ENCODE assay signal across 19 mouse cellular contexts in genomic region chr5:64430501-64430900, GRCm38 (mm10).
A peak's percentile ranks its signal among the peaks of the same experiment; 100 is the strongest.
DNase-seq lines count a peak whose midpoint lies in the region; TF ChIP-seq lines count a peak whose summit lies in the region.
"Had no signal": no experiment of that assay in that cellular context is flagged by ENCODE, and none has a peak within 500 bp of the region (broad histone marks: within the 10 kb centered on the region; RNA-seq: fewer than 3 reads in every experiment).

No protein-coding gene starts in this region.

- no peak; the same call in 1 of the 2 replicates for TF ChIP-seq RAD21 in CH12.LX (IDR thresholded peaks at IDR 0.05; ENCODE audit: low read depth, low read length)

- H3K4me3 ChIP-seq in CH12.LX (replicated peaks in 1 of 3; ENCODE audit: low read depth in 2 of 3, low read length in 2 of 3, poor library complexity in 1 of 3) (no peak overlapping the region), ES-E14 (ENCODE audit: insufficient read depth in 1 of 2, low read depth in 1 of 2, low read length in 2 of 2, poor library complexity in 1 of 2, severe bottlenecking in 1 of 2) (no peak overlapping the region)
- no peak overlapping the region for H3K4me3 ChIP-seq in small intestine, adult 2 months (ENCODE audit: low read depth, low read length)
- H3K4me3 ChIP-seq: embryonic facial prominence, embryonic 13.5 days; forebrain, embryonic 12.5 days; hindbrain, embryonic 10.5 days; liver, embryonic 15.5 days; midbrain, embryonic 13.5 days had no signal

- TF ChIP-seq POLR2A in CH12.LX (IDR thresholded peaks at IDR 0.05; ENCODE audit: low read depth, low read length) = no peak
- TF ChIP-seq POLR2A in small intestine, adult 2 months (IDR thresholded peaks at IDR 0.05; ENCODE audit: low read depth, low read length) = no peak

- no peak for TF ChIP-seq EP300 in CH12.LX (IDR thresholded peaks at IDR 0.05; ENCODE audit: low read length)

- peak; percentile 8 for DNase-seq in kidney, postnatal 10 days
- no peak for DNase-seq in kidney, adult 8-10 months
- DNase-seq in CH12.LX (ENCODE audit: extremely low read depth) = no peak
- peak; percentile 72 for DNase-seq in ES-E14 (ENCODE audit: low read depth, low spot score)
- no peak for DNase-seq in retina, postnatal 1 day
- DNase-seq in embryo, embryonic 10.5 days (ENCODE audit: low spot score) = no peak
- no peak for DNase-seq in adrenal gland, postnatal 14 days
- DNase-seq: adrenal gland, postnatal 25 days; cerebellum, adult 18-20 months; kidney, postnatal 25 days; right cerebral cortex, postnatal 25 days; thymus, adult 18-20 months had no signal

- dilution Hi-C loops in CH12.LX (cut with MboI; ENCODE audit: extremely low pct_ligation_motif_present, extremely low pct_unique_long_range_greater_than_20kb, low sequenced_read_pairs) = no loop called here

- H3K4me1 ChIP-seq in CH12.LX (ENCODE audit: control insufficient read depth in 1 of 2, insufficient read depth in 2 of 2) (no peaks in the 10 kb centered on the region), ES-E14 (ENCODE audit: control insufficient read depth in 2 of 2, insufficient read depth in 2 of 2, low read length in 2 of 2, poor library complexity in 1 of 2) (peaks cover 10 to 15% of the 10 kb centered on the region in 2 experiments; a peak in 3 of 4 replicates)
- peaks cover 27% of the 10 kb centered on the region for H3K4me1 ChIP-seq in small intestine, adult 2 months (ENCODE audit: control insufficient read depth, insufficient read depth, insufficient read length, low read length)
- H3K4me1 ChIP-seq: forebrain, embryonic 12.5 days; midbrain, embryonic 13.5 days had no signal

- H3K9me3 ChIP-seq in CH12.LX (replicated peaks; ENCODE audit: low read length) (no peaks in the 10 kb centered on the region), ES-E14 (ENCODE audit: control insufficient read depth, insufficient read depth, low read depth, low read length) (peaks cover 4% of the 10 kb centered on the region; the same call in 1 of the 2 replicates)
- H3K9me3 ChIP-seq: embryonic facial prominence, embryonic 13.5 days; hindbrain, embryonic 10.5 days; liver, embryonic 15.5 days; midbrain, embryonic 13.5 days had no signal

- H3K27ac ChIP-seq in CH12.LX (ENCODE audit: insufficient read depth, low read depth) (no peak overlapping the region), ES-E14 (ENCODE audit: insufficient read depth, low read depth, low read length, poor library complexity, severe bottlenecking) (peak overlapping the region; percentile 95)
- peak overlapping the region; percentile 91 for H3K27ac ChIP-seq in small intestine, adult 2 months (ENCODE audit: insufficient read depth, low read depth, low read length)
- H3K27ac ChIP-seq: embryonic facial prominence, embryonic 13.5 days; forebrain, embryonic 12.5 days; liver, embryonic 15.5 days; macrophage; midbrain, embryonic 13.5 days had no signal

- H3K9ac ChIP-seq in CH12.LX (ENCODE audit: insufficient read depth, low read depth) (no peak overlapping the region), ES-E14 (ENCODE audit: insufficient read depth, low read depth, low read length, poor library complexity, severe bottlenecking) (no peak overlapping the region)
- H3K9ac ChIP-seq: embryonic facial prominence, embryonic 13.5 days; forebrain, embryonic 12.5 days; liver, embryonic 15.5 days; midbrain, embryonic 13.5 days had no signal

- 22% methylated on average over 3 of the region's 3 CpGs for WGBS in small intestine, adult 2 months

- no peak overlapping the region for H3K4me2 ChIP-seq in CH12.LX (ENCODE audit: insufficient read depth, low read depth, poor library complexity, severe bottlenecking)
- H3K4me2 ChIP-seq: embryonic facial prominence, embryonic 13.5 days; forebrain, embryonic 12.5 days; liver, embryonic 15.5 days; midbrain, embryonic 13.5 days had no signal

- H3K36me3 ChIP-seq in CH12.LX (replicated peaks in 1 of 2; ENCODE audit: control insufficient read depth in 1 of 2, insufficient read depth in 1 of 2, low read length in 1 of 2) (no peaks in the 10 kb centered on the region), ES-E14 (ENCODE audit: control insufficient read depth, insufficient read depth, low read length, poor library complexity, severe bottlenecking) (no peaks in the 10 kb centered on the region)
- no peaks in the 10 kb centered on the region for H3K36me3 ChIP-seq in small intestine, adult 2 months (ENCODE audit: control insufficient read depth, insufficient read depth, low read length)
- H3K36me3 ChIP-seq: embryonic facial prominence, embryonic 13.5 days; forebrain, embryonic 12.5 days; hindbrain, embryonic 10.5 days; liver, embryonic 15.5 days; midbrain, embryonic 13.5 days had no signal

- in situ Hi-C loops in CH12.LX (cut with MboI; ENCODE audit: low pct_ligation_motif_present, low pct_unique_long_range_greater_than_20kb, low sequenced_read_pairs) (no loop called here), ES-E14 (cut with MboI; ENCODE audit: low sequenced_read_pairs in 2 of 2, unreplicated experiment in 2 of 2) (no loop called here)

- H3K79me2 ChIP-seq in CH12.LX (replicated peaks; ENCODE audit: control insufficient read depth, extremely low read depth, insufficient read depth, poor library complexity, severe bottlenecking) = no peaks in the 10 kb centered on the region

- H3K27me3 ChIP-seq in CH12.LX (replicated peaks) = no peaks in the 10 kb centered on the region
- no peaks in the 10 kb centered on the region for H3K27me3 ChIP-seq in small intestine, adult 2 months (ENCODE audit: control insufficient read depth, insufficient read depth, low read length)
- H3K27me3 ChIP-seq: embryonic facial prominence, embryonic 13.5 days; forebrain, embryonic 12.5 days; liver, embryonic 15.5 days; midbrain, embryonic 13.5 days had no signal

- TF ChIP-seq CTCF in CH12.LX (conservative IDR thresholded peaks at IDR 0.05 in 1 of 2, IDR thresholded peaks at IDR 0.05 in 1 of 2; ENCODE audit: low read depth in 2 of 2, low read length in 2 of 2) = peak in 1 of 2 experiments; percentile 2; a peak in 1 of 4 replicates
- TF ChIP-seq CTCF in small intestine, adult 2 months (IDR thresholded peaks at IDR 0.05; ENCODE audit: extremely low read depth, insufficient read length, insufficient replicate concordance, low read depth, low read length) = no peak

TF ChIP-seq in CH12.LX, 34 proteins besides CTCF, POLR2A, EP300 and RAD21:
- TF ChIP-seq TBP (conservative IDR thresholded peaks at IDR 0.05; ENCODE audit: low read depth, low read length) = no peak
- no peak for TF ChIP-seq JUND (conservative IDR thresholded peaks at IDR 0.05; ENCODE audit: low read depth, low read length)
- TF ChIP-seq ETS1 (conservative IDR thresholded peaks at IDR 0.05; ENCODE audit: low read depth, low read length) = no peak
- TF ChIP-seq SIN3A (IDR thresholded peaks at IDR 0.05; ENCODE audit: low read length) = no peak
- no peak for TF ChIP-seq MAX (IDR thresholded peaks at IDR 0.05; ENCODE audit: low read length)
- TF ChIP-seq CHD2 (IDR thresholded peaks at IDR 0.05; ENCODE audit: low read length) = no peak
- TF ChIP-seq ZKSCAN1 (IDR thresholded peaks at IDR 0.05; ENCODE audit: borderline replicate concordance, low read depth, low read length) = no peak
- peak; percentile 30; the same call in 1 of the 2 replicates for TF ChIP-seq IRF4 (IDR thresholded peaks at IDR 0.05; ENCODE audit: low read depth, low read length)
TF ChIP-seq in CH12.LX: peak in this region for 1.

TF ChIP-seq in ES-E14, 5 proteins besides CTCF, POLR2A, EP300 and RAD21:
- TF ChIP-seq ZNF384 (IDR thresholded peaks at IDR 0.05; ENCODE audit: low read depth, low read length) = no peak
- no peak for TF ChIP-seq ZC3H11A (IDR thresholded peaks at IDR 0.05; ENCODE audit: borderline replicate concordance, low read depth, low read length)
- no peak for TF ChIP-seq CHD2 (IDR thresholded peaks at IDR 0.05; ENCODE audit: low read depth, low read length)
- no peak for TF ChIP-seq HCFC1 (IDR thresholded peaks at IDR 0.05; ENCODE audit: borderline replicate concordance, insufficient read depth, low read length)
- no peak for TF ChIP-seq MAFK (IDR thresholded peaks at IDR 0.05; ENCODE audit: insufficient read depth, low read depth, low read length)

Comparison
In these comparisons a context has a peak if more than half of its experiments do, and no peak if none do; other contexts are left out.
1. DNase-seq: peak in kidney, postnatal 10 days (single experiment) and ES-E14 (single experiment); none in kidney, adult 8-10 months (0 of 2), CH12.LX (single experiment), retina, postnatal 1 day (single experiment), embryo, embryonic 10.5 days (single experiment) and adrenal gland, postnatal 14 days (single experiment).